Mouse (Mus musculus) mouse trophoblast stem cell (cell line): Measurements from ENCODE around the gene Ahdc1.

Experiments used
- in situ Hi-C, 2 experiments: fragments of 300-500 bp; cut with MseI, MboI; formaldehyde crosslinking; loops; 2 replicates in 1 of 2; 3 replicates in 1 of 2; pipeline ENCODE4 v1.15.1; 2025

Gene Ahdc1

GRCm38 (mm10) chr4:133011028-133011820 lies at the start of gene Ahdc1:
TSS of gene Ahdc1 (plus strand) at chr4:133011260.
- in situ Hi-C loops = no loop called here

- in situ Hi-C loops = no loop called here
These were observed 49.2 kb upstream of the Ahdc1 start for GRCm38 (mm10) chr4:132961866-132962265.

DNA sequence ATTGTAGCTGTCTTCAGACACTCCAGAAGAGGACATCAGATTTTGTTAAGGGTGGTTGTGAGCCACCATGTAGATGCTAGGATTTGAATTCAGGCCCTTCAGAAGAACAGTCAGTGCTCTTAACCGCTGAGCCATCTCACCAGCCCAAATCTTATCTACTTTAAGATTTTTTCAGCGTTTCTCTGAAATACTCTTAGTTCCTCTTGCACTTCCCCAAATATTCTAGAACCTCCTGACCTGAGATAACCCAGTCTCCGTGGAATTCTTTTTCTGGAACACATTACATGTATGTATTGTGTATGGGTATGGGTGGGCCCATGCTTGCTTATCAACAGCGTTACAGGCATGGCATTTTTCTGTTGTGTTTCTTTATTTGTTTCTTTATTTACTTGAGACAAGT lies 48.4 kb upstream of the Ahdc1 start:
- in situ Hi-C loops = no loop called here

DNA sequence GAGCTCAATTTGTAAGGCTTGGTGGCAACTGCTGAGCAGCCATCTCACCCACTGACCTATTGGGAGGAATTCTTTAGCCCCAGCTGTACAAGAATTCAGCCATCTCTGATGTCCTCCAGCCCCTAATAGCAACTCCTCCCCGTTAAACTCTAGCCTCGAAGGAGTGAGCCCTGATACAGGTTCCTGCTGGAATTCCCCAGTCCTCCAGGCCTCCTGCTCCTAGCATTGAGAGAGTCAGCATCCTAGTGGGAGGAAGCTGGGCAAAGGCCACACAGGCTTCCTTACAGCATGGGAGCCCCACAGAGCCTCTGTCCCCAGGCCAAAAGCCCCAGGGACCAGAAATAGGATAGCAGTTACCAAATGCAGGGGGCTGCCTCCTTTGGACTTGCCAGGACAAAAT lies 47.6 kb upstream of the Ahdc1 start:
- in situ Hi-C loops = no loop called here

DNA sequence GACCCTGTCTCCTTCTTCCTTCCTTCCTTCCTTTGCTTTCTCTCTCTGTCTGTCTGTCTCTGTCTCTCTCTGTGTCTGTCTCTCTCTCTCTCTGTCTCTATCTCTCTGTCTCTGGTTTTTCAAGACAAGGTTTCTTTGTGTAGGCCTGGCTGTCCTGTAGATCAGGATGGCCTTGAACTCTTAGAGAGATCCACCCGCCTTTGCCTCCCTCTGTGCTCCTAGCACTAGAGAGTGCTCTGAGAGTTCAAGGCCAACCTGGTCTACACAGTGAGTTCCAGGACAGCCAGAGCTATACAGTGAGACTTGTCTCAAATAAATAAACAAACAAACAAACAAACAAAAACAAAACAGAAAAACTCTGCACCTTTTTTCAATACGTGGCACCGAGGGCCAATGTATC lies 47.0 kb upstream of the Ahdc1 start:
- in situ Hi-C loops = no loop called here

GRCm38 (mm10) chr4:132964473-132964872 lies 46.6 kb upstream of the Ahdc1 start:
- in situ Hi-C loops = no loop called here

DNA sequence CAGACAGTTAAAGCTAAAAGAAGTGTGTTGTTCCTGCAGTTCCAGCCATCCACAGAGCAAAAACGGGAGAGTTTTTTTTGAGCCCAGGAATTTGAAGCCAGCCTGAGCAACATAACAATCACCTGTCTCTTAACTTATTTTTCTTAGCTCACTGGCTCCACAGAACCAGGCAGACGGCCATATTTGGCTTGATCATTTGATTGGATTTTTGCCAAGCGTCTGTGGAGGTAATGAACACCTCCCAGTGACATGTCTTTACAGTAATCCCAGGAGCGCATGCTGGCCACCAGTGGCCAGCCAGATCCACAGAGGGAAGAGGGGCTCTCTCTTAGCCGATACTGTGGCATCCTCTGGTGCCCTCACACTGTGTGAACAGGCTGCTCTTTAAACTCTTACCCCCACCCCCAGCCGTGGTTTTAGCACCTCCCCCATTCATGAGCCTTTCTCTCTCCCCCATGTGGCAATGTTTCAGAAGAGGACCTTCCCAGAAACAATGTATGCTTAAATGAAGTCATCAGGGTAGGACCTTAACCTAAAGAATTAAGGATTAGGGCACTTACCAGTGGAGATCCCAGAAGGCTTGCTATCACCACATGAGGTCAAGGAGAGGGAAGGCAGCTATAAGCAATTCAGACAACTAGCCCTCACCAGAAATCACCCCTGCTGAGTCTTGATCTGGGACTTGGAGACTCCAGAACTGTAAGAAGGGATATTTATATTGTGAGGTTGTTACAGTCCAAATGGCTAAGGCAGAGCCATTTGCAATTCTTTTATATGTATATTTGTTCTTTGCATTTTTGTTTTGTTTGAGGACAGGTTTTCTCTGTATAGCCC lies 42.7 kb upstream of the Ahdc1 start:
- in situ Hi-C loops = no loop called here

DNA sequence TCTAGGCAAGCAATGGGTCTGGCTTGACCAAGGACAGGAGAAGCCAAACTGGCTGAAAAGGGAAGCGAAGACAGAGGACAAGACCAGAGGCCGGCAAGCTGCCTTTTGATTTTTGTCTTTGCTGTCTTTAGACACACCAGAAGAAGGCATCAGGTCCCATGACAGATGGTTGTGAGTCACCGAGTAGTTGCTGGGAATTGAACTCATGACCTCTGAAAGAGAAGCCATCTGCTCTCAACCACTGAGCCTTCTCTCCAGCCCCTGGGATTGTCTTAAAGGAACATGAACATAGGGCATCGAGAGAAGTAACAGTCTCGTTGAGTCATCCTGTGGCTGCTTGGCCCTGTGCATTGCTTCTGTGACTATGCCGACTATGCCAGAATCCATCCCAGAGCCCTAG lies 39.5 kb upstream of the Ahdc1 start:
- in situ Hi-C loops = no loop called here

- in situ Hi-C loops = no loop called here
These were observed 39.0 kb upstream of the Ahdc1 start for GRCm38 (mm10) chr4:132972101-132972500.

DNA sequence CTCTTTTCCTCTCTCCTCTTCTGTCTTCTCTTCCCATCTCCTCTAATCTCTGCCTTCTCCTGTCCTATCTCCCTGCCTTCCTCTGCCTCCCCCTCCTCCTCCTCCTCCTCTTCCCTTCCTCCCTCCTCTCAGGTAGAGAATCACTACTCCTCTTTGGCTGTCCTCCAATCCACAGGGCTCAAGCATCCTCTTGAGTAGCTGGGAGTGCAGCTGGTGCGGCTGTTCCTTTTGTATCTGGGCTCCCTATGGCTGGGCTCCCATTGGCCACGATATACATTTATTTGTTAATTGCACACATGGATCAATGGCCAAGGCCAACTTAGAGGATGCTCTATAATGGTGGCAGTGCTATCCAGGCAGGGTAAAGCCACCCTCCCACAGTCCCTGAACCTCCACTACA lies 38.5 kb upstream of the Ahdc1 start:
- in situ Hi-C loops = no loop called here

DNA sequence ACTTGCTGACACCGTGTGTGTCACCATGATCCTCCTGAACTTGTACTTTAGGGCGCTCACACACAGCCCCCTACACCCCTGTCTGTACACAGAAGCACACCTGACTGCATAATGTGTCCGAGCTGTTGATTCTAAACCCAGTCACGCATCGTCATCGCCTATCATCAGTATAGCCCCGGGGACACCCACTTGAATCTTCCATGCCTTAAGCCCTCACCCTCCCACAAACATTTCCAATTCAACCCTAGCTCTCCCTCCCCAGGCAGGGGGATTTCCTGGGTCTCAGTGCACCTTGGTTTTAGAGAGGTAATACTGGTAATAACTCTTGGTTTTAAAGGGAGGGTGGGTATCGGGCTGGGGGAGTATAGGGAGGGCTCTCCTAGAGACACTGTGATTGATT lies 37.9 kb upstream of the Ahdc1 start:
- in situ Hi-C loops = no loop called here

GRCm38 (mm10) chr4:132973814-132974398 lies 37.2 kb upstream of the Ahdc1 start, which contains the start of gene Fgr:
TSS of gene Fgr (plus strand) at chr4:132974095.
- in situ Hi-C loops = no loop called here

DNA sequence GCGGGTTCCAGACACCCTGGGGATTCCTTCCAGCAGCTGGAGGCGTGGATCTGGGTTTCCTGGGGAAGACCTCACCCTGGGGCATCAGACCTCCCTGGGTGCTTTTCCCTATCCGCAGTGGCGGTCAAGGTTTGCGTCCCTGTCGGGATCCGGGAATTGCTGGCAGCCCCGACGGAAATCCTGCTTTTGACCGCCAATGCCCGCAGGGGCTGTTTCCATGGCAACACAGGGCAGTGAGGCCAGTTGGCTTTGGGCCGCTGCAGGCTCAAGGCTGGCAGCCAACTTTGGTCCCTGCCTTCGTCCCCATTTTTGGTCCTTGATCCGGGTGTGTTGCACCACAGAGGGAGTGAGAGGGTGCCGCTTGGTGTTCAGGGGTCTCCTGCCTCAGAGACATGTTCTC lies 36.2 kb upstream of the Ahdc1 start:
- in situ Hi-C loops = no loop called here

DNA sequence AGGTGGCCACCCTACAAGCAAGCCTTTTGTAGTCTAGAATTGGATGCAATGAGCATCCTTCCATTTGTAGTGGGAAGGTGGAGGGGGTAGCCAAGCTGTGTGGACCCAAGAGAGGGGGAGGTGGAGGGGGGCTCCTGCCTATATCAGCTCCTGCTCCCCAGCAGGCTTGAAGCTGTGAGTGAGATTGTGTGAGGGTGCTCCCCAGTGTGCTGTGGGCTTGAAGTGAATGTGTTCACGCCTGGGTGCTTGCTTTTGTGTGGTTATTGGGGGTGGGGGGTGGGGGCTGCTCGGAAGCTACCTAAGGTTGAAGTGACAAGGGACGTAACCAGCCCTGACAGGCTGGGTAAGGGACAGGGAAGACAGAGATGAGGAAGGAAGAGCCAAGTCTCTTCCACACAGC lies 35.3 kb upstream of the Ahdc1 start:
- in situ Hi-C loops = no loop called here

GRCm38 (mm10) chr4:132976729-132977128 lies 34.3 kb upstream of the Ahdc1 start:
- in situ Hi-C loops = no loop called here

DNA sequence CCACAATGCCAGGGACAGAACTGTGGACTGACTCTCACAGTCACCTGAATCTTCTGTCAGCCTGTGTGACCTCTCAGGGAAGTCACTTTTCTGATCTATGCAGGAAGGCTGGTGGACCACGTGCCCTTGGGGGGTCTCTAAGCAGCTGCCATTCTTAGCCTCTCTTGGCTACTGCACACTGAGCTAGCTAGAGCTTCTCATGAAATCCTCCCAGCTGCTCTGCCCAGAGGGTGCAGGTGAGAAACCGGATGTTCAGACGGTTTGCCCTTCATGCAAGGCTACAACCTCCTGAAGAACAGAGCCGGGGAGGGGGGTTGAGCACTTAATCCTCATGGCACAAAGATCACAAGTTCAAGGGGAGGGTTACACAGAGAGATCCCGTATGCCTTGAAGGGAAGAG lies 33.5 kb upstream of the Ahdc1 start:
- in situ Hi-C loops = no loop called here

GRCm38 (mm10) chr4:132979186-132979585 lies 31.9 kb upstream of the Ahdc1 start:
- in situ Hi-C loops = no loop called here

GRCm38 (mm10) chr4:132981621-132982020 lies 29.4 kb upstream of the Ahdc1 start:
- in situ Hi-C loops = no loop called here

DNA sequence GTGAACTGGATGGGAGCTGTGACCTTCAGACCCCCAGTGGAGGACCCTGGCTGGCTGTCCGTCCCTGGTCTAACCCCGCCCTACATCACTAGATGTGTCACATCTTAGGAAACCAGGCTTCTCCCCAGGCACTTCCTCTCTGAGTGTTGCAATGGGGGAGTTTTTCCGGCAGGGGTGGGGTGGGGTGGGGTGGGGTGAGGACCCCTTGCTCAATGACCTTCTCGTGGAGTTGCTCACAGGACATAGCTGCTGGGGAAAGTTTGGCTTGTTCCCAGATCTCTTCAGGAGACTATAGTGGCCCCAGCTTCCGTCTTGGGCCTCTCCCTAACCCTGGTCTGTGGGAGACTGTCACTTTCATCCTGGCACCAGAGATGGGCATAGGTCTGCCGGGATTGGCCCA lies 28.1 kb upstream of the Ahdc1 start:
- in situ Hi-C loops = no loop called here

- in situ Hi-C loops = no loop called here
These were observed 27.2 kb upstream of the Ahdc1 start for GRCm38 (mm10) chr4:132983664-132984512.

DNA sequence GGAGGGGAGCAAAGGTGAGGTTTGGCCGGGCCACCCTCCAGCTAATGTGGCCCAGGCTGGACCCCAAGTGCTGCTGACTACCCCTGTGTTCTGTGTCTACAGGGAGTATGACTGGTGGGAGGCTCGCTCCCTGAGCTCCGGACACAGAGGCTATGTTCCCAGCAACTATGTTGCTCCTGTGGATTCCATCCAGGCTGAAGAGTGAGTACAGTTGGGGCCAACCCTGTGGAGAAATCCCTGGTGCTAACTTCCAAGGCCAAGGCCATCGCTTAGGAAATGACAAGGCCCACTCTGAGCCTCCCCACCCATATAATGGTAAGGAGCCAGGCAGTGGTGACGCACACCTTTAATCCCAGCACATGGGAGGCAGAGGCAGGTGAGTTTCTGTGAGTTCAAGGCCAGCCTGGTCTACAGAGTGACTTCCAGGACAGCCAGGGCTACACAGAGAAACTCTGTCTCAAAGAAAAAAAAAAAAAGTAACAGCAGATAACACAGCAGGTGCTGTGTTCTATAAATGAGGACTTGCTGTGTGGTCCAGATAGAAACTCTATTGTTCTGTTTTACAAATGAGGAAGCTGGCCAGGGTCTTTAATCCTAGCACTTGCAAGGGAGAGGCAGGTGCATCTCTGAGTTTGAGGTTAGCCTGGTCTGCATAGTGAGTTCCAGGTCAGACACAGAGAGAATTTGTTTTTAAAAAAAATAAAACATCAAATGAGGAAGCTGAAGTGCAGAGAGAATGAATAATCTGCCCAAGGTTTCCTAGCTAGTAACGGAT lies 22.3 kb upstream of the Ahdc1 start:
- in situ Hi-C loops = no loop called here
